ENCODE assay signal across 8 mouse cellular contexts in genomic region chr2:33887328-33888099, GRCm38 (mm10). TPM values are rescaled to one million over a fixed set of nuclear protein-coding genes. Genes with fewer than 3 reads are reported as not detected.
DNase-seq lines count a peak whose midpoint lies in the region; ATAC-seq and TF ChIP-seq lines count a peak whose summit lies in the region.

Gene Mvb12b (minus strand): TSS chr2:33887946.

- no peak for TF ChIP-seq EP300 in lung, postnatal 0 days (IDR thresholded peaks at IDR 0.05)

- peak; percentile 65 for DNase-seq in MN1 (ENCODE audit: low spot score)
- DNase-seq in cerebellum, adult 11-12 months = peak; percentile 75
- peak; percentile 62 for DNase-seq in heart, postnatal 4 days
- DNase-seq in layer of hippocampus, adult 8-10 months (ENCODE audit: low spot score in 2 of 2) = peak in 1 of 2 experiments; percentile 27
- peak; percentile 64 for DNase-seq in lung, postnatal 0 days (ENCODE audit: low spot score)
- DNase-seq in ovary, postnatal 14 days (ENCODE audit: low spot score) = peak; percentile 50
- peak; percentile 84 for DNase-seq in thymus, postnatal 4 days

- under 1% methylated on average over 54 of the region's 67 CpGs for WGBS in forebrain, embryonic 15.5 days
- under 1% methylated on average over 28 of the region's 67 CpGs for WGBS in lung, postnatal 0 days

- H3K4me3 ChIP-seq in forebrain, embryonic 15.5 days = peak within 1 kb of the TSS; percentile 89
- H3K4me3 ChIP-seq in lung, postnatal 0 days (ENCODE audit: low read depth, low read length) = peak within 1 kb of the TSS; percentile 75

- H3K9ac ChIP-seq in forebrain, embryonic 15.5 days (replicated peaks) = peak within 1 kb of the TSS; percentile 99
- peak within 1 kb of the TSS; percentile 81 for H3K9ac ChIP-seq in lung, postnatal 0 days (replicated peaks; ENCODE audit: low read depth)

- no peak for TF ChIP-seq CTCF in lung, postnatal 0 days (IDR thresholded peaks at IDR 0.05)

- H3K9me3 ChIP-seq in forebrain, embryonic 15.5 days = no peaks in the 10 kb centered on the region
- H3K9me3 ChIP-seq in lung, postnatal 0 days (ENCODE audit: low read length) = no peaks in the 10 kb centered on the region

- peak; percentile 74 for ATAC-seq in forebrain, embryonic 15.5 days (replicated peaks)
- peak; percentile 83 for ATAC-seq in lung, postnatal 0 days

- H3K27ac ChIP-seq in forebrain, embryonic 15.5 days (replicated peaks) = peak within 1 kb of the TSS; percentile 97
- H3K27ac ChIP-seq in lung, postnatal 0 days (ENCODE audit: low read length) = peak within 1 kb of the TSS; percentile 86

- H3K4me1 ChIP-seq in forebrain, embryonic 15.5 days = peaks cover 49% of the 10 kb centered on the region
- peaks cover 9% of the 10 kb centered on the region; the same call in 1 of the 2 replicates for H3K4me1 ChIP-seq in lung, postnatal 0 days (ENCODE audit: insufficient read depth, low read depth, low read length)

- H3K4me2 ChIP-seq in forebrain, embryonic 15.5 days (replicated peaks) = peak within 1 kb of the TSS; percentile 80
- peak within 1 kb of the TSS; percentile 93 for H3K4me2 ChIP-seq in lung, postnatal 0 days (replicated peaks; ENCODE audit: low read depth, low read length)

- no peaks in the 10 kb centered on the region for H3K36me3 ChIP-seq in forebrain, embryonic 15.5 days
- no peaks in the 10 kb centered on the region for H3K36me3 ChIP-seq in lung, postnatal 0 days (ENCODE audit: insufficient read depth, low read length)

- H3K27me3 ChIP-seq in forebrain, embryonic 15.5 days = no peaks in the 10 kb centered on the region
- no peaks in the 10 kb centered on the region for H3K27me3 ChIP-seq in lung, postnatal 0 days (replicated peaks; ENCODE audit: insufficient read depth, low read length)

RNA-seq across cellular contexts. Expression of gene Mvb12b, which starts in this region (rescaled TPM):
- 75.9 and 85.8 TPM in 2 replicates for polyA plus RNA-seq in forebrain, embryonic 15.5 days (2015; fragmentation: Nextera tagmentation; extraction: Ambion mirVana)
- total RNA-seq in heart, postnatal 4 days (2021) = 10 to 100 TPM; 28.1 to 29.3 TPM
- 10 to 100 TPM; 82.6 to 92.2 (median 84.5) TPM for total RNA-seq in layer of hippocampus, adult 8-10 months (2022)
- polyA plus RNA-seq in lung, postnatal 0 days (2015; fragmentation: Nextera tagmentation; extraction: Ambion mirVana) = 21.3 and 24.5 TPM in 2 replicates
